Mouse (Mus musculus): ENCODE data around the gene Gart. TPM values are rescaled to one million over a fixed set of nuclear protein-coding genes. Genes with fewer than 3 reads are reported as not detected.

Gart gene
- 46.7 and 51.5 TPM in 2 replicates for polyA plus RNA-seq (2012; ENCODE audit: insufficient read depth, insufficient read length, missing spikeins)

DNA sequence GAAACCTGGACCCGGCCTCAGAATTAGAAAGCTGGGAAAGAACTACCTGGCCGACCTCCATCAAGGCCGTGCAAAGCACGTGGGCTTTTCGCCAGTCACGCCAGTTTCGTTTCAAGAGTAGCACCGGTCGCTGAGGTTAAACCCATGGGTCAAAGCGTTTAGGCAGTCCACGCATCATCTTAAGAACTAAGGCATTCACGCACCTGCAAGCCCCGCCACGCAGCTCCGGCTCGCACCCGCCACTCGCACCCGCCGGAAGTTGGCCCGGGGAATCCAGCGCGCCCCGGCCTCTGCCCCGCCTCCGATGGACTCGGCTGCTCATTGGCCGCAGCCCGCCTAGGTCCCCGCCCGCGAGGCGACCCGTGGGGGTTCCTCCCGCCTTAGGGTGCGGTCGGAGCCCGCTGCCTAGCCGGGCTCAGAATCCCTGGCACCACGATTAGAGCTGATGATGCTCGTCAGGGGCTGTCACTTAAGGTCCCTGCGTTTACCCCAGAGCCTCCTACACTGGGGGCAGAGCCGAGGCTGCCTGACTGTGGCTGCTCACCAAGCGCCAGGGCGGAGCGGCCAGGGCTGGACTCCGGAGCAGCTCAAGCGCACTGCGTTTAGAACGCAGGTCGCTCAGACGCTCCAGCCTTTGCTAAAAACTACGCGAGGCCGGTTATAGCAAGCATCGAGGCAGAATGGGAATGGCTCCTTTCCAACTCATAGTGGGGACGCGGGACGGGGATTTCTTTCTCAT, at the start of gene Gart:
Gart (minus strand) TSS at position 272 of the 739 bp plus-strand sequence.
- Histone ChIP-seq H3K4me3 (ENCODE audit: insufficient read depth, low read depth, low read length) (peak within 1 kb of the TSS; percentile 71), H3K4me1 (ENCODE audit: control insufficient read depth, insufficient read depth, insufficient read length, low read length) (no peaks in the 10 kb centered on the region), H3K27ac (replicated peaks; ENCODE audit: low read depth, low read length) (peak within 1 kb of the TSS; percentile 96)

DNA sequence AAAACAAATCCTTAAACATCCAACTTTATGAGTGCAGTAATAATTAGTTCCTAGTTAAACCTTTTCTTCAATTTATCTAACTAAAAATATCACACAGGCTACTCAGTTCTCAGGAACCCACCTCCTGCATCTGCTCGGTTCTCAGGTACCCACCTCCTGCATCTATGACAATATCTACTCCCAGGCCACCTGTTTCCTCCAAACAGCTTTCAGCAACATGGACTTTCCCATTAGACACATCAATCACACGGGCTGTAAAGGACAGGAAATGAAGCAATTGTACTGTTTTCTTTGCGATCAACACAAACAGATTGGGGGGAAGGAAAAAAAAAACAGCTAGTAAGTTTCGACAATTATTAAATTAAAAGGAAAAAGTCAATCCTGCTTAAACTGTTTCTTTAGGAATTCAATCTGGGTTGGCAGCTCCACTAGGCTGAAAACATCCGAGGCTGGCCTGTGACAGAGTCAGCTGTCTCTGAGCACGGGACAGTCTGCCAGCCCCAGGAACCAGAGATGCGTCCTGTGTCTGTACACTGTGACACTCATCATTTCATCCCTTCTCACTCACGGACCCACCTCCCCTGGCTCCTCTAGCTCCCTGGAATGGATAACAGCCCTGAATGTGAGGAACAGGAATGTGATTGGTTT, 48.5 kb upstream of the Gart start:
- no peak overlapping the region for H3K4me3 ChIP-seq (ENCODE audit: insufficient read depth, low read depth, low read length)
- H3K27ac ChIP-seq (replicated peaks; ENCODE audit: low read depth, low read length) = peak overlapping the region; percentile 34; the same call in 1 of the 2 replicates
- no peaks in the 10 kb centered on the region for H3K4me1 ChIP-seq (ENCODE audit: control insufficient read depth, insufficient read depth, insufficient read length, low read length)

DNA sequence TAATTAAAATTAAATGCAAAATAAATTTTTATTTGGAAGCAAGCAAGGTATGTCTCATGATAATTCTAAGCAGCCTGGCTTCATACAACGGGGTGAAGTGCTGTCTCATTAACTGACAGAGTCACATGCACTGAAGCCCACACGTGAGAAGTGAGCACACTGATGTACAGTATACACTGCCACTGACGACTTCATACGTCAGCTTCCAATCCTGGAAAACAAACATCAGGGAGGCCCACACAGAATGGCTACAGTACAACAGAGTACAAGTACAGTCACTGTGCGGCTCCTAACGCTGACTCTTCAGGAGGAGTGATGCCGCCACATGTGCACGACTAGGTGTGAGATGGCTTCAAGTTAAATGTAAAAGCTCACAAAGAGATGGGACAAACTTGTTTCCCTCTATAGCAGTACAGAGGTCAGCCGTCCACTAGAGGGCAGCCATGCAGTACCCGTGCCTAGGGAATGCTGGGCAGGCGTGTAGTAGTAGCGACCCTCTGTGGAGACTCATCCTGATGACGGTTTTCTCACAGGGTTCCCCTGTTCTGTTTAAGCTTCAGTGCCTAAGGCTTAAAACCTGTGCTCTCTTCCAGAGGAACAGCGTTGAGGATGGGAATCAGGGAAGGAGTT, 47.8 kb upstream of the Gart start:
- Histone ChIP-seq H3K4me1 (ENCODE audit: control insufficient read depth, insufficient read depth, insufficient read length, low read length) (no peaks in the 10 kb centered on the region), H3K27ac (replicated peaks; ENCODE audit: low read depth, low read length) (no peak overlapping the region)

DNA sequence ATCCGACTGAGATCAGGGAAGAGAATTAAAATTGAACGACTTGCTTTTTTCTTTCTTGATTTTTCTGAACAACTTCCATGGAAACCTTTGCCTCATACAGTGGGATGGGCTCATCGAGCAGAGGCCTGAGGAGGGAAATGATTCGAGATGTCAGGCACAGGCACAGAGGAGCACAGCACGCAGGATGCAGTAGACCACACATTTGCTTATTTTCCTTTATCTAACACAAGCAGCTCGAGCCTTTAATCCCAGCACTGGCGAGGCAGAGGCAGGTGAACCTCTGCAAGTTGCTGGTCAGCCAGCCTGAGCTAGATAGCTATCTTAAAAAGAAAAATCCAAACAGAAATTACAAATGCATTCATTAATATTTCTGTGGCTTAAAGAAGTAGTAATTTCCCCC, 43.0 kb upstream of the Gart start:
- Histone ChIP-seq H3K4me1 (ENCODE audit: control insufficient read depth, insufficient read depth, insufficient read length, low read length) (no peaks in the 10 kb centered on the region; the same call in 1 of the 2 replicates), H3K4me3 (ENCODE audit: insufficient read depth, low read depth, low read length) (no peak overlapping the region), H3K27ac (replicated peaks; ENCODE audit: low read depth, low read length) (no peak overlapping the region)

More for the DNA sequence above, 47.8 kb upstream of the Gart start:
- no peak overlapping the region for H3K4me3 ChIP-seq (ENCODE audit: insufficient read depth, low read depth, low read length)

DNA sequence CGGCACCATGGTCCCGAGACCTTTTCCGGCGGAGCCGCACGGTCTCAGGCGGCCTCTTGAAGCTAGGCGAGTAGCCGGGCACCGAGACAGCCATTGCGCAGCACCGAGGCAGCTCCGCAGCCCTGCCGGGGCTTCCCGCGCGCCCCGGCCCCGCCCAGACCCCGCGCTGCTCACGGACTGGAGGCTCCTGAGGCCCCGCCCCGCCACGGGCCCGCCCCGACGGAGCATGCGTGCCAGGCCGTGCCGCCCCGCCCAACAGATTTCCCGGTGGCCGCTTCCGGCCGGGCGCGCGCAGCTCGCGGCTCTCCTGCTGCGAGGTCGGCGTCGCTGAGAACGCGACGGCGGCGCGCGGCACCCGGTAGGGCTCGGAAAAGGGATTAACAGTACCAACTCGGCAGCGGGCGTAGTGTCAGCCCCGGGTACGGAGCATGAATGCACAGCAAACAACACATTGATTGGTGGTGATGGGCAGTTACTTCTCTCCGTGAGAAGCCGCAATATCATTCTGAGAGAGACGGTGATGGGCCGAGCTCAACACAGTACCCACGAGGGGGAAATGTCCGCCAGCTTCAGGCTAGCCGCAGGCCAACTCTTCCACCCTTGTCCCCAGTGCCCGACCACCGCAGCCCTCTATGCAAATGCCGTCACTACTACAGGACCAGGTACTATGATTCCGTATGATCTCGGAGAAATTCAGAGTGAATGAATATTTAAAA, 42.0 kb upstream of the Gart start, which contains the start of gene Donson:
Donson (minus strand) TSS at position 152 of the 716 bp plus-strand sequence.
- H3K27ac ChIP-seq (replicated peaks; ENCODE audit: low read depth, low read length) = peak within 1 kb of the TSS; percentile 48
- H3K4me1 ChIP-seq (ENCODE audit: control insufficient read depth, insufficient read depth, insufficient read length, low read length) = no peaks in the 10 kb centered on the region; the same call in 1 of the 2 replicates
- peak within 1 kb of the TSS; percentile 86 for H3K4me3 ChIP-seq (ENCODE audit: insufficient read depth, low read depth, low read length)

DNA sequence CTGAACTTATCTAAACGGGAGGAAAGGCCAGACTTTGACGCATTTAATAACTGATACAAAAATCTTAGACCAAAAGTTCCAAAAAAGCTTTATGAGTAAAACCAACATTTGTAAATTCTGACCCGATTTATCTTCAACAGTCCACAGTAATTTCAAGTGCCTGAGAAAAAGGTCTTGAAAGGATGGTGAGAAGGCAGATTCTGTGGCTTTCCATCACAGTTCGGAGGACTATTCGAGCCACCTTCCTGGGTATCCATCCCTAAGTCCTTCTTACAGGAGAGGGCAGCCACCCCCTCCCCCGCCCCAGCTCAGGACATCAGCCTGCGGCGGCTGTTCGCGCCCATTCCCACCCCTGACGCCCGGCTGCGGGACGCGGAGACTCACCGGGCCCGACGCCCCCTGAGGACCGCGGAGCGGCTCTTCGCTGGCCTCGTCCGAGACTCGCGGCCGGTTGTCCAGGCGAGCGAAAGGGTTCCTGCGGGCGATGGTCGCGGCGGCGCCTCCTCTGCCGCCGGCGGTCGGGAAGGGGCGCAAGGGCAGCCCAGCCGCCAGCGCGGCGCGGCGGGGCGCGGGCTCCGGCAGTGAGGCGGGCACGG, 41.4 kb upstream of the Gart start:
- Histone ChIP-seq H3K4me1 (ENCODE audit: control insufficient read depth, insufficient read depth, insufficient read length, low read length) (no peaks in the 10 kb centered on the region; the same call in 1 of the 2 replicates), H3K4me3 (ENCODE audit: insufficient read depth, low read depth, low read length) (peak overlapping the region; percentile 86), H3K27ac (replicated peaks; ENCODE audit: low read depth, low read length) (peak overlapping the region; percentile 28; the same call in 1 of the 2 replicates)

DNA sequence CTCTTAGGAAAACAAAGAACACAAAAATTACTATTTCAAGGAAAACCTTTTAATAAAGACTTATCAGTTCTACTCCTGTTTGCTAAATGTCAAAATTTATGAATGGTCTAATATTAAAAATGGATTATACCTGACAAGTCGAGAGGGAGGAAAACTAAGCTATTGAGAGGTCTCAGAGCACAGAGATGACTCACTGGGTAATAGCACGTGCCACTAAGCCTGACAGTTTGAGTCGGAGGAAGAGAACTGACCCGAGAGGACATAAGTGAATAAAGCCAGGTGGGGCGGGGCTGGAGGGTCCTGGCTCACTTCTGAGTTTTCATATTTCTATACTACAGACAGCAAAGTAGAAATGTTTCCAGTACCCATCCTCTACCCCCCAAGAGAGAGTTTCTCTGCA, 39.6 kb upstream of the Gart start:
- no peak overlapping the region for H3K27ac ChIP-seq (replicated peaks; ENCODE audit: low read depth, low read length)
- no peak overlapping the region for H3K4me3 ChIP-seq (ENCODE audit: insufficient read depth, low read depth, low read length)
- H3K4me1 ChIP-seq (ENCODE audit: control insufficient read depth, insufficient read depth, insufficient read length, low read length) = no peaks in the 10 kb centered on the region; the same call in 1 of the 2 replicates

DNA sequence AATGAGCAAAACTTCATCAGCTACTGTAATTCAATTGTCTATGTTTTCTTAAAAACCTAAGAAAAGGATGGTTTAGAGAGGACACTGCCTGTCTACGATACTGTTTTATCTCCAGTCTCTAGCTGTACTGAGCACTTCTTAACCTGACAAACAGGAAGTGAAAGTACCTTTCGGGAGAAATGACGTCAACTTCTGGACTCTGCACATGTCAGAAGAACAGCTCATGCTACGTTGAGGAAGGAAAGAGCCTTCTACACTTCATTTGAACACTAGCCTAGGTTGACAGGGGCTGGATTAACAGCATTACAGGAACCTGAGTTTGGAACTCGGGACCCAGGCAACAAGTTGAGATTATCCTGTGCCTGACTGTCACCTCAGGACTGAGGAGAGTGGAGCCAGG, 38.8 kb upstream of the Gart start:
- Histone ChIP-seq H3K27ac (replicated peaks; ENCODE audit: low read depth, low read length) (no peak overlapping the region), H3K4me3 (ENCODE audit: insufficient read depth, low read depth, low read length) (no peak overlapping the region), H3K4me1 (ENCODE audit: control insufficient read depth, insufficient read depth, insufficient read length, low read length) (no peaks in the 10 kb centered on the region; the same call in 1 of the 2 replicates)

DNA sequence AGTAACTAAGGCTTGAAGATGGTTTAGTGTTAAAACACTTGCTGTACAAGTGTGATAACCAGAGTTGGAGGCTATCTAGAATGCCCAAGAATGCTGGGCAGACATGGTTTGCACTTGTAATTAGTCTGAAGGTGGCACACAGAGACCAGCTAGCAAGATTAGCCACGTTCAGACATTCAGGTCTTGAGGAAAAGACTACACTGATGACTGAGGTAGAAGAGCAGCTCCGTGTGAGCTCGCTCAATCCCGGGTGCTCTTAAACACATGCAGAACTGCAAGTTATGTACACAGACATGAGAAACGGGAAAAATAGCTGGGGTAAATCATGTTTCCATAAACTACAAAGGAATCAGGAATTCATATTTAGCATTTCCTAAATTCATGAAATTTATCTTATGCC, 33.9 kb upstream of the Gart start:
- no peak overlapping the region for H3K4me3 ChIP-seq (ENCODE audit: insufficient read depth, low read depth, low read length)
- no peak overlapping the region for H3K27ac ChIP-seq (replicated peaks; ENCODE audit: low read depth, low read length)
- H3K4me1 ChIP-seq (ENCODE audit: control insufficient read depth, insufficient read depth, insufficient read length, low read length) = no peaks in the 10 kb centered on the region; the same call in 1 of the 2 replicates

DNA sequence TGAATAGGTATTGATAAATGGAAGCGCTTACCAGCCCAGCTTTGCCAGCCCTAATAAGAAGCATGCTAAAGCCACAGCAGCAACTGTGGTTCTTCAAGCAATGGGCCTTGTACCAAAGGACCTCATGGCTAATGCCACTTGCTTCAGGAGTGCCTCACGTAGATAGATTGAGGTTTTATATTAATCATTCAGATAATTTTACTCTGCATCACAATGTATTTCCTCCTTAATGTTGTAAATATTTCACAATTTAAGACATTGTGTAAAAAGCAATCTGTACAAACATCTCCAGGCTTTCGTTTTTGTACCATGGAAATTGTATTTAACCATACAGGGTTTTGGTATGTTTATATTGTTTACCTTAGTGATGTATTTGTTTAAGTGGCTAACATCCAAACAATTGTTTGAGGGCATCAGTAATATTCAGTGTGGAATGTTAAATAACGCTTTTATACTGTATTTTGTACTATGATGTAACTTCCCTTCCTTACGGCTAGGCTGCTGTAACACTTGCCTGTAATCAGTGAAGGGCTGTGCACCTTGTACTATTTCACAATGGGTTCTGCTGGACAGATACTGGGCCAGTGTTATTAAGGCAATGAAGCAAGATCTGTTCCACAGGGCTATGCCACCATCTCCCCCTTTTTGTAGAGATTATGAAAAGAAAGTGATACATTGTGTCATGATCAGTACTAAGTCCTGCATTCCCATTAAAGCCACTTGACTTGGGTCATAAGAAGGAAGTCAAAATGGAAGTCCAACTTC, 31.6 kb upstream of the Gart start:
- H3K27ac ChIP-seq (replicated peaks; ENCODE audit: low read depth, low read length) = no peak overlapping the region
- H3K4me1 ChIP-seq (ENCODE audit: control insufficient read depth, insufficient read depth, insufficient read length, low read length) = no peaks in the 10 kb centered on the region
- no peak overlapping the region for H3K4me3 ChIP-seq (ENCODE audit: insufficient read depth, low read depth, low read length)

DNA sequence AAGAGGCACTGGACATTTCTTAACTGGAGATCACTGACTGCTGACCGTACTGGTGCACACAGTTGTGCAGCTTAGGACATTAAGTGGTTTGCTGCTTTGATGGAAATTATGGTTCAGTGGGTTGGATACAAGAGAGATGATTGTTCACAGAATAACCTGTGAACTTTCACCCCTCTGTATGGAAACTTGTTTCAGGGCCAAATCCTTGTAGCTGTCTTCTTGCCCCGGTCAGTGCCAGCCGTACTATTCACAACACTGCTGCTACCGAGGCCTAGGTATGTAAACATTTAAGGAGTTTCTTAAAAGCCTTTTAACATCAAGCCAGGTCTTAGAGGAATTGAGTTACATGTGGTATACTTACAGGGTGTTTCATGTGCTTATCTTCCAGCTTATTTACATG, 27.7 kb upstream of the Gart start:
- Histone ChIP-seq H3K4me3 (ENCODE audit: insufficient read depth, low read depth, low read length) (no peak overlapping the region), H3K4me1 (ENCODE audit: control insufficient read depth, insufficient read depth, insufficient read length, low read length) (no peaks in the 10 kb centered on the region), H3K27ac (replicated peaks; ENCODE audit: low read depth, low read length) (no peak overlapping the region)

DNA sequence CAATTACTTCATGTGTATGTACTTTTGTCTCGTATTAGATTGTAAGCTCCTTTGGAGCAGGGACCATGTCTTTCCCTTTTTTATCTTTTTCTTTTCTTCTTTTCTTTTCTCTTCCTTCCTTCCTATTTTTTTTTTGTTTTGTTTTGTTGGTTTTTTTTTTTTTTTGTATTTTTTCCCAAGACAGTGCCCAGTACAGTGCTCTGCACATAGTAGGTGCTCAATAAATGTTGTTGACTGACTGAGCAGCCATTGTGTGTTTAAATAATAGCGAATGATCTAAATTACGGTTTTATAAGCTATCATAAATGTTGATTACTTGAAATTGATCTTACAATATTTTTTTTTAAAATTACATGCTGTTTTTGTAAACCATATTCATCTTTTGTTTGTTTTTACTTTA, 17.0 kb upstream of the Gart start:
- Histone ChIP-seq H3K27ac (replicated peaks; ENCODE audit: low read depth, low read length) (no peak overlapping the region), H3K4me1 (ENCODE audit: control insufficient read depth, insufficient read depth, insufficient read length, low read length) (no peaks in the 10 kb centered on the region; the same call in 1 of the 2 replicates), H3K4me3 (ENCODE audit: insufficient read depth, low read depth, low read length) (no peak overlapping the region)

DNA sequence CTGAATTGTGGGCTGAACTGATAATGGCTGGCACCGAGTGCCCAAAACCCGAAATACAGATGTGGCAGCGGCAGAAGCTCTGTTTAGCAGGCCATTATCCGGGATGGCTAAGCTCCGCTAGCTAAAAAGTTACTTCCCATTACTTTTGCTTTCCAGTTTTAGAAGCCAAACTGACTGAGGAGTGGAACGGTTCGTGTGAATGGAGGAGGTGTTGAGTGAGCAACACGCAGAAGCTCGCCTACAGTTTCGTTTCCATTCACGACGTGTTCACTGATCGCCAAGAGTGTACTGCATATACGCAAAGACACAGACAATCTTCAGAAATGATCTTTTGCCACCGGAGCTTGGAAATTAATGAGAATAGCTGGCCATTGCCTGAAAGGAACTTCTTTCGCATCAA, 15.6 kb upstream of the Gart start:
- Histone ChIP-seq H3K4me1 (ENCODE audit: control insufficient read depth, insufficient read depth, insufficient read length, low read length) (no peaks in the 10 kb centered on the region; the same call in 1 of the 2 replicates), H3K27ac (replicated peaks; ENCODE audit: low read depth, low read length) (no peak overlapping the region), H3K4me3 (ENCODE audit: insufficient read depth, low read depth, low read length) (no peak overlapping the region)

DNA sequence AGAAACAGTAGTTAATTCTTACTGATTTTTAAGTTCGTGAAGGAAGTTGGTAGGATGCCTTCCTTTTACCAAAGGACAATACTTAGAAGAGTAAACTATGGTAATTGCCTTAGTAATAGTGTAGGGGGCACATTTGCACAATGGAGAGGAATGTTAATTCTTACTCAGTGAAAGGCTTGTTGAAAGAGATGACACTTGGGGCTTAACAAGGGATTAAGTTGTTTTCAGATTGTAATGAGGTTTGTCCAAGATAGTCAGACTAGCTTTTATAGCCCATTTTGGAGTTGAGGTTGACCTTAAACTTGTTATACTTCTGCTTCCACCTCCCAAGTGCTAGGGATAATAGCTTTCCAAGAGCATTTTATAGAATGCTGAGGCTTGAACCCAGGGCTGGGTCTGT, 14.6 kb upstream of the Gart start:
- Histone ChIP-seq H3K4me3 (ENCODE audit: insufficient read depth, low read depth, low read length) (no peak overlapping the region), H3K4me1 (ENCODE audit: control insufficient read depth, insufficient read depth, insufficient read length, low read length) (no peaks in the 10 kb centered on the region; the same call in 1 of the 2 replicates), H3K27ac (replicated peaks; ENCODE audit: low read depth, low read length) (no peak overlapping the region)
